Mouse (Mus musculus) NIH3T3 (cell line): ENCODE data around the gene Mast3.

Source experiments
- DNase-seq: peaks from one replicate; pipeline ENCODE4 v3.0.0-alpha.2; 2012; ENCODE audit warnings: low read depth

The Mast3 gene

DNA sequence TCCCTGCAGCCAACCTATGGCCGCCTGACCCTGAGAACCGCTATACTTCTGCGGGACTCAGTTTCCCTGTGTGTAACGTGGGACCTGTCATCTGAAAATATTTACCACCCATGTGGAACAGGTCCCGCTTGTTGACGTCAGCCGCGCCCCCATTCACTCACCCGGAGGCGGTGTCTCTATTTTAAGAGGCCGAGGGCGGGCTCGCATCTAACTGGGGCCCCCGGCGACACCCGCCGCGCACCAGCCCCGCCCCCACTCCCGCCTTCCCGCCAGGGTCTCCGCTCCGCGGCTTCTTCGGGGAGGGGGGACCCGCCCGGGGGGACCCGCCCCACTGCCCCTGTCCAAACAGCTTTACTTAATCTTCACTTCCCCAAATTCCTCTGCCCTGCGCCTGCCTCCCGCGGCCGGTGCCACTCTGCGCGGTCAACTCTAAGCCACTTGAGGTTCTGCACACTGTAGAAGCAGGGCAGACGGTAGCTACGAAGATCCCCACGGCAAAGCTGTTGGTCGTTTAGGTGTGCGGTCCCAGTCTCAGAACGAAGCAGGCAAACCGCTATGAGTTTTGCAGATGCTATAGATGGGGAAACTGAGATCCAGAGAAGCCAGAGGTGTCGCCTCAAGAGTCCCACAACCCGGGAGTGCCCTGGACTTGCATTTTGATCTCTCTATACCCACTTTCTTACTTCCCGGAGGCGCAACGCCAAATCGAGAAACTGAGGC lies 933 bp downstream of the Mast3 start:
- DNase-seq, result peak; percentile 24

DNA sequence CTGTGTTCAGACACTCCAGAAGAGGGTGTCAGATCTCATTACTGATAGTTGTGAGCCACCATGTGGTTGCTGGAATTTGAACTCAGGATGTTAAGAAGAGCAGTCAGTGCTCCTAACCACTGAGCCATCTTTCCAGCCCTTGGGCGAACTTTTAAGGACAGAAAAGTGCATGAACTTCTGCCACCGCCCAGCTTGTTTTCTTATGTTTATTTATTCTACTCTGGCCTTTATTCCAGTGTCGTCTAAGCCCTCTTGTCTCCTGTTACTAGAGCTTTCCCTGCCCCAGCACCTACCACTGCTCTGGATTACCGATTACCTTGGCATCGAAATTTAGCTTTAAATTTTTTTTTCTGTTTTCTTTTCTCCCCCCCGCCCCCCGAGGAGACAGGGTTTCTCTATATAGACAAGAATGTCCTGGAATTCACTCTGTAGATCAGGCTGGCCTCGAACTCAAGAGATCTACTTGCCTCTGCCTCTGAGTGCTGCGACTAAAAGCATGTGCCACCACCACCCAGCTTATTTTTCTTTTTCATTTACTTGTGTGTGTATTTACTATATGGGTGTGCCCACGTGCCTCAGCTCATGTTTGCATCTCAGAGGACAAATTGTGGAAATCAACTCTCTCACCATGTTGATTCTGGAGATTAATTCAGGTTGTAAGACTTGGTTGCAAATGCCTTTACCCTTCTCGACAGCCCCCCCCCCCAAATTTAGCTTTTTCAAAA lies 1.9 kb downstream of the Mast3 start:
- no peak for DNase-seq

DNA sequence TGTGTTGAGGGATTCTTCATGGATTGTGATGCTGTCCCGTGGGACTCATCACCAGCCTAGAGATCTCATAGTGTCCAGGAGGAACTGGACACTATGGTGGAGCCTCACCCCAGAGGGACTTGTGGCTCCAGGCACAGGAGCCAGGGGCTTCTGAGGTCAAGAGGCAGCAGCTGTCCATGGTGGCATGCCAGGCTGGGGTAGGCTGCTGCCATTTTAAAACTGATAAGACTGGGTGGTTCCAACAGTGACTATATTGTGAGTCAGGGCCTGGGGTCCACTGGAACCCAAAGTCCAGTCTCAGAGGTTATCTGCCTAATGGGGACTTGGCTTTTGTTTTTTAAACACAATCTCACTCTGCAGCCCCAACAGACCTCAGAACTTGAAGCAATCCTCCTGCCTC lies 3.0 kb downstream of the Mast3 start:
- no peak for DNase-seq

DNA sequence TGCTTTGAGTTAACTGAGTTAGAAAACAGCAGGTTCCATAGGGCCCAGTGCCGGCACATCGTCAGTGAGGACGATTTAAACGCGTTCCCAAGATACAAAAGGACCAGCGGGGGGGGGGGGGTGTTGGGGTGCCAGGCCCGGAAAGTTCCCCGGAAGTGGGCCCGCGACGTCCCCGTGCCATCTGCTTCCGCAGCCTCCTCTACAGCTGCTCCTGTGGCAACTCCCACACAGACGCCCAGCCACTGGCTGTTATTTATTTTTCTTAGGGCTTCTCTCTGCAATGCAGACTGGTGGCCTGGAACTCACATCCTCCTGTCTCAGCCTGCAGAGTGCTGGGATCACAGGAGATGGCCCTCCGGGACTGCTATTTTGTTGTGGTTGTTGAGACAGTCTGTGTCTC lies 3.7 kb downstream of the Mast3 start:
- no peak for DNase-seq

DNA sequence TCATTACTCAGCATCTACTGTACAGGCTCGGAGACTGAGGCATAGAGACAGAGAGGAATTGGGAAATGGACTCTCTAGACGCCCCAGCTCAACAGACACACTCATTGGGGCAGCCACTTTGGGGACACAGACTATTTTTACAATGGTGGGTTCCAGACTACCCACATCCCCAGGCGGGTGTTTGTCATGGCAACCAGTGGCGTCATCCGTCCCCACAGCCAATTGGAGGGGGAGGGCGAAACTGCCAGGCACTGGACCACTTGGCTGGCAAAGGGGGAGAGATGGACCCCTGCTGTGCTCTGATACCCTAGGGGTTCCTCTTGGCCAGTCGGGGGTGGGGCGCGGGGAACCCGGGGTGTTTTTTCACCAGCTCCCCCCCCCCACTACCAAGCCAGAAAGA lies 4.2 kb downstream of the Mast3 start:
- DNase-seq, result no peak

DNA sequence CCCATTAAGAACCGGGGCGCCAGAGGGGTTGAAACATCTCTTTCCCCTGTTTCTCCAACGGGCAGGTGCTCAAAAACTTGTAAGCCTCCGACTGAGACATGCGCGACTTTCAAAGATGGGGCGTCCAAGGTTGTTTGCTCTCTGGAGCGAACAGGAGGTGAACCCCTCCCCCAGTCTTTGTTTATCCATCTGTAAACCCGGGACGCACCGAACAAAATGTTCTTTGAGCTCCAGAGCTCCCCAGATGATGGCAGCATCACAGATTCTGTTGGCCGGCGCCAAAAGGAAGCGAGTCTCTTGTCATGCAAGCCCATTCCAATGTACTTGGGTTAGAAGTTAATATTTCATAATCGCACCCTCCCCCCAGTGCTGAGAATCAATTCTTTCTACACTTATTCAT lies 6.6 kb downstream of the Mast3 start:
- no peak for DNase-seq

DNA sequence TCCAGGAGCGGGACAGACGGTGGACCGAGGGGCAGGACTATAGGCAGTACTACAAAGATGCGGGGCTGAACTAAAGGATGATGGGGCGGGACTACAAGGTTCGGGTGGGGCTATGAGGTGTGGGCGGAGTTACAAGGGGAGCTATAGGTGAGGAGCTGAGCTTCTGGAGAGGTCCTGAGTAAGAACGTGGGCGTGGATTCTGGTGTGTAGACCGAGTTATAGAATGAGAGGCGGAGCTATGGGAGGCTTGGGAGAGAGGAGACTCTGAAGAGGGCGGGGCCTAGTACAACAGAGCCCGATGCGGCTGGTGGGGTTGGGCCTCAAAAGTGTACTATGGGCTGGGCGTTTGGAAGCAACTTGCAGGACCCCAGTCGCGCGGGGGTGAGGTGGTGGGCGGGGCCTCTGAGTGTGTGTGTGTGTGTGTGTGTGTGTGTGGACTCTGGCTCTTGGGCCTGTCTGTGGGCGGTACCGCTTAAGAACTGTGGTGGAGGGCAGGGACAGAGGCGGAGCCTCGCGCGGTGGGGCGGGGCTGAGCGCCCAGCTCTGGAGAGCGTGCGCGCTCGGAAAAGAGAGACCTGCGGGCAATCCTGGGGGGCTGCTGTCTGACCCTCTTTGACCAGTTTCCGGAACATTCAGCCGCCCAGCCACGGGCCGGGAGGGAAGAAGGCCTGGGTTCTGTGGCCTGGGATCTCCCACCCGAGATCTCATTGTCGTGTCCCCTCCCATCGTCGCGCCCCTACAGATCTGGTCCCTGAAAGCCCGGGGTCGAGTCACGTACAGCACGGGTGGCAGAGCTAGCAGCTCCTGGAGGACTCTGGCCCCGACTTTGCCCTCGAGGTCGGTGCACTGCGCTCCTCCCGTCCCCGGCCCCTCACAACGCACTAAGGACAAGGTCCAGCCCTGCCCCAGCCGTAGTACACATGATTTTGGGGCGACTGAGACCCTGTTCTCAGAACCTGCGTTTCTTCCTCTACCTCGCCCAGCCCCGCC lies 7.5 kb downstream of the Mast3 start:
- DNase-seq, result peak; percentile 96

DNA sequence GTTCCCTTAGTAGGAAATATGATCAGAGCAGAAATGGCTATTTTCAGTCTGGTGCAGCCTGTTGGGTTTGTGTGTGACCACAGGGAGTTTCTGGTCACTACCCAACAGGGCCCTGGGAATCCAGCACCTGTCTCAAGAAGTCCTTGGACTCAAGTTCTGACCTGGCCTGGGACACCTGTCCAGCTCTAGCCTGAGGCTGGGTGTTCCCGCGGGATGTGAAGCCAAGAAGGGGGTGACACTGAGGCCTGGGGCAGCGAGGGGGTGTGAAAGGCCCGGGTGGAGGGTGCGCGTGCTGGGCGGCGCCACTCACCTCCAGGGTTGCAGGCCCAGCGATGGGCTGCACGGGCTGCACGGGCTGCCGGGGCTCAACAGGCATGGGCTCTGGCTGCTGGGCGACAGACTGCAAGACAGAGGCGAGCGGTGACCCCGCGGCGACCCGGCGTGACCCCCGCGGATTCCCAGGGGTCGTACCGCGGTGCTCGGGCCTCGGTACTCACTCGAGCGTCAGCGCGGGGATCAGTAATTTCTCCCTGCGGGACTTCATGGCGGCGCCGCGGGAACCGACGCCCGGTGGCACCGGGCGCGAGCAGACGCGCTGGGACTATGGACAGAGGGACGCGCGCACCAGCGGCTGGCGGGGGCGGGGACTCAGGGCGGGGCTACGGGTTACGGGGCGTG lies 8.3 kb downstream of the Mast3 start:
- DNase-seq, result peak; percentile 29

DNA sequence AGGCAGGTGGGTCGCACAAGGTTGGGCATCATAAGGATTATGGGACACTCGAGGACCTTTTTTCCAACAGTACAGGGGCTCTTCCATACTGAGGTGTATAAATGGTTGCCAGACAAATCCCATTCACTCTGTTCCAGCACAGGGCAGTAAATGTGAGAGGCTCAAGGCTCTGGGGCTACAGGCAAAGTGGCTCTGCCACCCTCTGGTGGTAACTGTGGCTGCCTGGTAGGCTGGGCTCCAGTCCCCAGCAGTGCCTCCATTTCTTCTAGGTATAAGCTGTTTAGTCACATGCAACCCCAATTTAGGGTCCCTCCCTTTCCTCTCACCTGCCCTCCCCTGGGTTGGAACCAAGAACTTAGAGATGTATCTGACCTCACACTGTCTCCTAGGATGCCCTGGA lies 9.5 kb downstream of the Mast3 start:
- no peak for DNase-seq

DNA sequence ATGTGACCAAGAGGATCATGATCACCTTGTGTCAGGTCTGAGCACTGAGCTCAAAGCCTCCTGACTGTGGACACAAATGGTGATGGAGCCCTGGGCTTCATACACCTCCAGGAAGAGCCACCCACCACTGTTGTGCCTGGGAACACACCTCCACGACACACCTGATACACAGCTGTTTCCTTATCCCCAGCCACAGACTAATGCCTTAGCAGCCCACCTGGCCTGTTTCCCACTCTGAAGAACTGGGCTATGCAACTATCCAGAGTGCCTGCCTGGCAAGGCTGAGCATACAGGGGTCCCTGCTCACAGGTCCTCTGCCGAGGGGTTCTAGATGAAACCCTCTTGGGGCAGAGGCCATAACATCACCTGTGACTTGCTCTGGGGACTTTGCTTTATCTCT lies 10.6 kb downstream of the Mast3 start:
- DNase-seq, result no peak

DNA sequence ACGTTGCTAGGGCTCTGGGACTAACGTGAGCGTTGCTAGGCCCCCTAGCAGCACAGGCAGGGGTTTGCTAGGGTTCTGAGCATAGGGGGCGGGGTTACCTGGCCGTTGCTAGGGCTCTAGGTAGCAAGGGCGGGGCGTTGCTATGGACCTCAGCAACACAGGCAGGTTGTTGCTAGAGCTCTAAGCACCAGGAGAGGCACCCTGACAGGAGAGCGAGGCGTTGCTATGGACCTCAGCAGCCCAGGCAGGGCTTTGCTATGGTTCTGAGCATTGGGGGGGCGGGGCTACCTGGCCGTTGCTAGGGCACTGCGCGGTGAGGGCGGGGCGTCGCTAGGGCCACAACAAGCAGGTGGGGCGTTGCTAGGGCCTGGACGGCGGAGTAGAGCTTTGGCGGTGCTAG lies 12.2 kb downstream of the Mast3 start:
- no peak for DNase-seq

DNA sequence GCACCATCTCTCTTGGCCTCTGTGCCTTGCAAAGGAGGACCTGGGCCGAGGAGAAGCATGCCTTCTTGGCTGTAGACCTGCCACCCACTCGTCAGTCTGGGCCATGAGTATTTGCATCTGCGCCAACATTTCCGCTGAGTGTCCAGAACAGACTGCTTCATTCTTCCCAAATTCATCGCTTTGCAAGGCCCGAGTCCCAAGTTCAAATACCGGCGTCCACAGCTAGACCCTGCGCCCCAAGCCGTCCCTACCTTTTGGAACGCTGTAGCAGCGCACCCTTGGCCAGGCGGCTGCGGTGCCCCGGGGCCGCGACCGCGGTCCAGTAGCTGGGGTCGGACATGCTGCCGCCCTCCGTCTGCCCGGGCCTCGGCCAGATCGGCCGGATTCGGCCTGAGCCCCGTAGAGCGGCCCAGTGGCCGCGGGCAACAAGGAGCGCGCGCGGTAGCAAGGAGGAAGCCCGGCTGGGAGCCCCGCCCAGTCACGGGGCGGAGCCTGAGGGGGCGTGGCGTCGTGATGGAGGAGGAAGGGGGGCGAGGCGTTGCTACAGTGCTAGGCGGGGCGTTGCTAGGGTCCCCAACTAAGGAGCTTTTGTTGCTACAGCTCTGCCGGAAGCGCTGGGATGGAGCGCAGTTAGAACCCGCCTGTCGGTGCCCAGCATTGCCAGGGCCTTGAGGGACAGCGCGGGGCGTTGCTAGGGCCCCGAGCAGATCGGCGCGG lies 12.7 kb downstream of the Mast3 start:
- peak; percentile 99 for DNase-seq

DNA sequence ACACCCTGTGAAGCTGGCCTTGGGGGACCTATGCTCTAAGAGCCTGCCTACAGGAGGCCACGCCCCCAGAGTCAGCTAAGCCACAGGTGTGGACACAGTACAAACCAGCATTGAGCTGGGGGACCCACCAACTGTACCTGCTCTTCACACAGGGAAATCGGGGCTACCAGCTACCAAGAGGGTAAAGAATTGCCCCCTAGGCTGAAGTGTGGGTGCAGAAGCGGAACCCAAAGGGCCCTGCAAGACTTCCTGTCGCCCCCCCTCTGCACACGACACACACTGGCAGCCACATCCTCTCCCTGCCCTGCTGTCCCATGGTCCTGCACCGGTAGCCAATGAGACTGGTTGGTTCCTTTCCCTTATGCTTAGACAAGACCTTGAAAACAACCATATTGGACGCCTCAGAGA lies 13.6 kb downstream of the Mast3 start:
- peak; percentile 31 for DNase-seq

DNA sequence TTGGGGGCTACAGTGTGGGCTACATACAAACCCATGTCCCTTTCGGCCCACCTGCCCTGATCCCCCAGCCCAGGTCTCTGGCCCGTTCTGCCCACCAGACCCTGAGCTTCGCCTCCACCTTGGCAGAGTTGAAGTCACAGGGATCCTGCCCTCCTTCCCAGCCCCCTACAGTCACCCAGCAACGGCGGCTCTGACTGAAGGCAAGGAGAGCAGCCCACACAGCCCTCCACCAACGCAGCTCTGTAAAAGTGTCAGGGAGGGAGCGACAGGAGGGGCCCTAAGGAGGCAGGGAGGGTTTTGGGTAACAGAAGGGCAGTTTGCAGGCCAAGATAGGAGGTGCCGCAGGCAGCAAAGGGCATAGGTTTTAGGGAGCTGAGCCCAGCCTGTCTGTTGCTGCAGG lies 14.0 kb downstream of the Mast3 start:
- no peak for DNase-seq

DNA sequence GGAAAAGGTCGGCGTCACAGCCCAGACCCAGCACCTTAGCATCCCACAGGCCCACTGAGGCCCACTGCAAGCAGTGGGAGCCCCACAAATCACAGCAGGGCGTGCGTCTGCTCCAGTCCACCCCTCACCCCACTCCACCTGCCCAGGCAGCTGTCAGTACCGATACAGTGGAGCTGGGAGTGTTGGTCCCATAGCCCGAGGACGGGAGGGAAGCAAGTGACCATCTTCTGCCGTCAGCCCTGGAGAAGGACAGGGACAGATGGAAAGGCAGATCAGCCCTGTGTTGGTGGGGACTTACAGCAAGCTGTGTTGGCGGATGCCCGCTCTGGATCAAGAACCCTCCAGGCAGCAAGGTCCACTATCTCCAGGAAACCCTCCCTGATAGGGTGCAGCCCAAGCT lies 15.8 kb downstream of the Mast3 start:
- DNase-seq, result no peak

DNA sequence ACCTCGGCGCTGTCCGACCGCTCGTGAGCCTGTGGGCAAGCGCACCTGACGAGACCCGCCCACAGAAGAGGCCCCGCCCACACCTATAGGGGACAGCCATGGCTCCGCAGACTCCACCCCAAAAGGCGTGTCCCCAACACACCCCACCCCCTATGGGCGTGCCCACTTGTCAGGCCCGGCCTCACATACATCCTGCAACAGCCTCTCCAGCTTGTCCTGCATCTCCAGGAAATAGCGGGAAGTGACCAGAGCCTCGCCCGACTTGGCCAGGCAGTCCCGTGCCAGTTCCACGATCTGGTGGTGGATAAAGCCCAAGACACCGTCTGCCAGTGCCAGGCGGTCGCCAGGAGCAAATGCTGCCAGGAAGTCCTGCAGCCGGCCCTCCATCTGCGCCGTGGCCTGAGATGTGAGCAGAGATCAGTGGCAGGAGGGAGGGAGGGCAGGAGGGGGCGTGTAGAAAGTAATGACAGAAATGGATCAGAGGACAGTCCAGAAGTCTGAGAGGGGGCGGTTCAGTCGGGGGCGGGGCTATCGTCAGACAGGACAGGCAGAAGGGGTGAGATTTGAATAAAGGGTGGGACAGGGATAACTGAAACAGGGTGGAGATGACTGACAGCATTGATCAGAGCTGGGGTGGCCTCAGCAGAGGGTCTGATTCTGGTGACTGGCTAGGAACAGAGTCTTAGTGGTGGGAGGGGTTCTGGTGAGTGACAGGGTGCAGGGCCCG lies 16.8 kb downstream of the Mast3 start:
- DNase-seq, result peak; percentile 20

DNA sequence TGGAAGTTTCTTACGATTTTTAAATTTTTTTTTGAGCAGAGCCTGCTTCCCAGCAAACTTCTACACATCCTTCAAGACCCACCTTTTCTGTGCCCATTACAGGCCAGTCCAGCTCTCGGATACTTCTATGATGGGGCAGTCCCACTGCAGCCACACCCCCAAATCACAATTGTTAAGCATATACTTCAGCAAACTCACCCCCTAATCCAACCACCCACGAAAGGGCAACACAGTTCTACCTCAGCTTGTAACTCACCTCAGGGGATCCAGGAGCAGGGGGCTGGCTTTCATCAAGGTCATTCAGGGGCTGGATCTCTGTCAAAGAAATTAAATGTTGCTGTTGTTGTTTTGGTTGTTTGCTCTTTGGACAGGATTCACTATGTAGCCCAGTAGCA lies 17.8 kb downstream of the Mast3 start:
- DNase-seq, result no peak

DNA sequence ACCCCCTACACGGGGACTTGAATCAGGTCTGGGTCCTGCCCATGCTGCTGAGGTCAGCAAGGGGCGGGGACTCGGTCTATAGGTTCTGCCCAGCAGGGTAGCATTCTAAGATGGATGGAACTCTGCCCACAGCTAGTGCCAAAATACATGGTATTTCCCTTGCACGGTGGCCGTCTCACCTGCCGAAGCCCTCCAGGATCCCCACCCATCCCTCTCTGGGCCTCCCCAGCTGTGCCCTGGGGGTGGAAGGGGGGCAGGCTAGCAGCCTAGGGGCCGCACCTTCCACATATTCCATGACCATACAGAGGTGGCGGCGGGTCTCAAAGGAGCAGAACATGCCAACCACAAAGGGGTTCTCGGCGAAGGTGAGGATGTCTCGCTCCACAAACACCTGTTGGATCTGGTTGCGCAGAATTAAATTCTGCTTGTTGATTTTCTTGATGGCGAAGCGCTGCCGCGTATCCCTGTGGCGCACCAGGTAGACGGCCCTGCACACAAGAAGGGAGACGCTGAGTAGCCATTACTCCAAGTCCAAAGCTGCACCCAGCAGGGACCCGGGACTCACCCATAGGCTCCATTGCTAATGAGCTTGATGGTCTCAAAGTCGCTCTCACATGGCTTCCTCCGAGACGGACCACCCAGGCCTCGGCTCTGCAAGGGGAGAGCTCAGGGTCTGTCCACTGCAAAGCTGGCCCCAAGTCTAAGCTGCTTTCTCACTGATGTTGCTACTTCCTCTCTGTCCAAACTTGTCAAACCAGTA lies 18.4 kb downstream of the Mast3 start:
- DNase-seq, result no peak

DNA sequence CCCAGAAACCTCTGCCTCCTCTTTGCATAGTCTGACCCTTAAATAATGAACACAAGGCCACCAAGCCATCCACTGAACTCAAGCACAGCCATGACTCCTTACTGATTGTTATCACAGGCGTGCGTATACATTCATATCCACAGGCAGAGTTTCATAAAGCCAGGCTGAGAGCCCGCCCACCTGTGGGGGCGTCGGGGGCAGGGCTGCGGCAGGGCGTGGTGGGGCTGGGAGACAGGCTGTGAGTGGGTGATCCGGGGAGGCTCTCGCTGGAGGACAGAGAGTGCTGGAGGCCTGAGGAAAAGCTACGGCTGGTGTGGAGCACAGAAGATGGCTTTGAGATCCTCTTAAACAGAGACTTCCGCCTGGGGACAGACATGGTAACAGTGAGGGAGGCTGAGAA lies 24.8 kb downstream of the Mast3 start:
- DNase-seq, result no peak
